Mouse (Mus musculus) neural tube, embryonic 12.5 days (tissue): Measurements from ENCODE around the gene Phgr1. TPM values are rescaled to one million over a fixed set of nuclear protein-coding genes. Genes with fewer than 3 reads are reported as not detected.
A peak's percentile ranks its signal among the peaks of the same experiment; 100 is the strongest.

Source experiments
- ATAC-seq: fragments of 200-750 bp; cut with Nextera tagmentation; 2 replicates; pipeline ENCODE4 v1.8.0; 2017; ENCODE audit warnings: low read depth, mild to moderate bottlenecking, moderate TSS enrichment, moderate library complexity; ENCODE audit not compliant: low FRiP score
- H3K27ac ChIP-seq: fragments of 300-500 bp; sonication (generic); 2 replicates; pipeline ENCODE4 v1.5.1; 2016
- H3K27me3 ChIP-seq: fragments of 300-500 bp; sonication (generic); replicated peaks from 2 replicates; pipeline ENCODE4 v1.6.1; 2016; ENCODE audit warnings: mild to moderate bottlenecking
- H3K36me3 ChIP-seq: fragments of 300-500 bp; sonication (generic); 2 replicates; pipeline ENCODE4 v1.6.1; 2016; ENCODE audit warnings: mild to moderate bottlenecking
- H3K4me1 ChIP-seq: fragments of 300-500 bp; sonication (generic); 2 replicates; pipeline ENCODE4 v1.6.1; 2016
- H3K4me2 ChIP-seq: fragments of 300-500 bp; sonication (generic); replicated peaks from 2 replicates; pipeline ENCODE4 v1.6.1; 2016; ENCODE audit warnings: mild to moderate bottlenecking
- H3K4me3 ChIP-seq: fragments of 300-500 bp; sonication (generic); 2 replicates; pipeline ENCODE4 v1.5.1; 2016
- H3K9ac ChIP-seq: fragments of 300-500 bp; sonication (generic); 2 replicates; pipeline ENCODE4 v1.6.1; 2016; ENCODE audit warnings: mild to moderate bottlenecking
- H3K9me3 ChIP-seq: fragments of 300-500 bp; sonication (generic); 2 replicates; pipeline ENCODE4 v1.6.1; 2016; ENCODE audit warnings: mild to moderate bottlenecking
- WGBS: fragments of 180-500 bp; shearing (Covaris S2); methylation state at CpG from one replicate; pipeline ENCODE4 v1.1.7; 2016; 5-methylcytosine and 5-hydroxymethylcytosine counted together
- polyA plus RNA-seq: library from polyadenylated mRNA; unstranded; fragments of >200 nt; fragmentation: Nextera tagmentation; extraction: Ambion mirVana; gene quantifications from 2 replicates; pipeline ENCODE4 v1.2.1, GENCODE M21; 2016

Gene Phgr1
- polyA plus RNA-seq, 1 experiment from 2014 or later = not detected

- ATAC-seq = no peak
- H3K9me3 ChIP-seq = no peaks in the 10 kb centered on the region
- no peak overlapping the region for H3K4me3 ChIP-seq
- no peak overlapping the region for H3K4me2 ChIP-seq
- H3K4me1 ChIP-seq = no peaks in the 10 kb centered on the region
- H3K9ac ChIP-seq = no peak overlapping the region
- H3K36me3 ChIP-seq = no peaks in the 10 kb centered on the region
- H3K27me3 ChIP-seq = no peaks in the 10 kb centered on the region
- no peak overlapping the region for H3K27ac ChIP-seq
- WGBS = 77% methylated on average over 4 of the region's 4 CpGs
Observed at GRCm38 (mm10) chr2:118806860-118807259, 34.3 kb downstream of the Phgr1 start.

DNA sequence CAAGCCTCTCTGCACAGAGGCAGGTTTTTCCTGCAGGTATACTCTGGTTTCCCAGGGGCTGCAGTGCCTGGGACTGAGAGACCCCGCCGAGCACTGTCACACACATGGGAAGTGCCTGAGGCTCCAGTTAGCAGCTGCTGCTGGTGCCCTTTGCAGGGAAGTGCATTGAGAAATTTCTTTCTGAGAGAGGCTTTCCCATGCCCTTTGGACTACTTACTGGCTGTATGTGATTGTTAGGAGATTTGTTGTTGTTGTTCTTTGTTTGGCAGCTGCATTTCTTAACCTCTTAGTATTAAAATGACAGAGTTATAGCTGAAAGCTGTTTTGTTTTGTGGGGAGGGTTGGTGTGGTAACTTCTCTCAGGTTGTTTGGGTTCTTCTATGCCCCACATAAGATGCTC, 38.3 kb downstream of the Phgr1 start:
- ATAC-seq = no peak
- Histone ChIP-seq H3K36me3 (no peaks in the 10 kb centered on the region), H3K27me3 (no peaks in the 10 kb centered on the region), H3K4me3 (no peak overlapping the region), H3K4me2 (no peak overlapping the region), H3K27ac (no peak overlapping the region), H3K9ac (no peak overlapping the region), H3K4me1 (peaks cover 16% of the 10 kb centered on the region), H3K9me3 (no peaks in the 10 kb centered on the region)
- 35% methylated on average over 2 of the region's 2 CpGs for WGBS

- Histone ChIP-seq H3K9me3 (no peaks in the 10 kb centered on the region), H3K36me3 (peaks cover 3% of the 10 kb centered on the region; the same call in 1 of the 2 replicates), H3K4me2 (no peak overlapping the region), H3K27ac (no peak overlapping the region), H3K27me3 (no peaks in the 10 kb centered on the region), H3K4me1 (peaks cover 18% of the 10 kb centered on the region), H3K4me3 (no peak overlapping the region), H3K9ac (no peak overlapping the region)
- 64% methylated on average over 1 of the region's 1 CpGs for WGBS
- no peak for ATAC-seq
Observed at GRCm38 (mm10) chr2:118812724-118813123, 40.2 kb downstream of the Phgr1 start.

DNA sequence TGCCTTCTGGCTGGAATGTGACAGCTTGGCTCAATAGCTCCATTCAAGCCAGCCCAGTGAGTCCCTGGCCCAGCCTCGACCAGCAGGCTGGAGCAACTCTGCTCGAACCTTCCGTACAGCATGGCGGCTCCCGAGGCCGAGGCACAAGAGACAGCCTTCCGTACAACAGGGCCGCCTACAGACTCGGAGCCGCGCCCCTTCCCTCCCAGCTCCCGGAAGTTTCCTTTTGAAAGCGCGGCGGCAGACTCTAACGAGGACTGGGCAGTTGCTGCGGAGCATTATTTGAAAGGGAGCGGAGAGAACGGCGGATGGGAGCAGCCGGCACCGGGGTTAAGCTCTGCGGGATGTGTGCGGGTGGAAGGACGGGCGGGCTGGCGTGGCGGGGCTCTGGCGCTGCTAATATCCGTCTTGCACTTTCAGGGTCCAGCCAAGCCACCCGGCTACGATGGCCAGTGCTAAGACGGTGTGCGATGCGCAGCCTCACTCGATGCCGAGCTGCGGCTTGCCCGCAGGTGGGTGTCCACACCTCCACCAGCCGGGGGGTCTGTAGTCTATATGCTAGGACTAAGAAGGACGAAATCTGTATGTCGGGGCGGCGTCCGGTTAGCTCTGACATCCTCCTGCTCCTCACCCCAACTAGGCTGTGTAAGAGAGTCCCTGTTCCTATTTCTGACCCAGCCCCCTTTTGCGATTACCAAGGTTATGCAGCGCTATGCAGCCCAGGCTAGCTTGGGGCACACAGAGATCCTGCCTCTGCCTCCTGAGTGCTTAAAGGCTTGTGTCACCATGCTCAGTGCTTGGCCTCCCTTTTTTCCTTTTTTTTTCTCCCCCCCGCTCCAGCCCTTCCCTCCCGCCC, 41.6 kb downstream of the Phgr1 start, which contains the start of gene Knstrn:
Gene Knstrn, plus strand, starts transcription at position 23 of the 856 bp plus-strand sequence.
- Histone ChIP-seq H3K4me3 (peak within 1 kb of the TSS; percentile 71), H3K9ac (peak within 1 kb of the TSS; percentile 73), H3K9me3 (no peaks in the 10 kb centered on the region), H3K27me3 (no peaks in the 10 kb centered on the region), H3K4me2 (peak within 1 kb of the TSS; percentile 94), H3K4me1 (peaks cover 18% of the 10 kb centered on the region), H3K27ac (no peak within 1 kb of the TSS), H3K36me3 (peaks cover 18% of the 10 kb centered on the region)
- 1% methylated on average over 49 of the region's 49 CpGs for WGBS
- ATAC-seq = peak; percentile 98

DNA sequence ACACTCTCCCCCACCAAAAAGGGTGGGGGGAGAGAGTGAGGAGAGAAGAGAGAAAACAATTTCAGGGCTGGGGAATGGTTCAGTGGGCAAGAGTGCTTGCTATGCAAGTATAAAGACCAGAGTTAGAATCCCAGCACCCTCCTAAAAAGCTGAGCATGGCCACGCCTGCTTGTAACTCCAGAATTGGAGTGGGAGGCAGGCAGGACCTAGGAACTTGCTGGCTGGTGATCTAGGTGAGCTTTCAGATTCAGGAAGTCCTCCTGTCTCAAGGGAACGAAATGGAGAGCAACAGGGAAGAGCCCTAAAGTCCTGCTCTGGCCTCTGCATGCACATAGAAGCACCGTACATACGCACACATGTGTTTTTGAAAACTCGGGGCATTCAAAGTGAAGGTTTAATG, 50.2 kb downstream of the Phgr1 start:
- no peaks in the 10 kb centered on the region for H3K9me3 ChIP-seq
- H3K9ac ChIP-seq = no peak overlapping the region
- no peaks in the 10 kb centered on the region for H3K27me3 ChIP-seq
- no peak overlapping the region for H3K4me3 ChIP-seq
- H3K4me2 ChIP-seq = no peak overlapping the region
- no peak for ATAC-seq
- WGBS = 96% methylated on average over 5 of the region's 5 CpGs
- H3K36me3 ChIP-seq = peaks cover 60% of the 10 kb centered on the region
- H3K27ac ChIP-seq = no peak overlapping the region
- no peaks in the 10 kb centered on the region for H3K4me1 ChIP-seq

DNA sequence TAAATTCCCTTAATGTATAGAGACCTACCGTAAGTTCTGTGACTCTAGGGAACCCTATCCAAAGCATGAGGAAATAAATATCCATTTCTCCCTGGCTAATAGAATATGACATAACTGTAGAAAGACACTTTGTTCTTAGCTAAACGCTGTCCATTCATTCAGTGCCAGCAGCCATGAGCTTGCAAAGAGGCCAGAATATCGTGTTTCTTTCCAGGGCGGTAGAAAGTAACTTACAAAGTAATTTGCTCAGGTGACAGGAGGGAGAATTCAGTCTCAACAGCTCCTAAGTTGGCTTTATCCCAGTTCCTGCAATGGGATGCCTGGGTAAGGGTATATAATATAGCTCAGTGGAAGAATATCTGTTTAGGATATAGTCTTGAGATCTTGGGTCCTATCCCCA, 51.8 kb downstream of the Phgr1 start:
- Histone ChIP-seq H3K4me1 (no peaks in the 10 kb centered on the region), H3K4me3 (no peak overlapping the region), H3K9ac (no peak overlapping the region), H3K9me3 (no peaks in the 10 kb centered on the region), H3K4me2 (no peak overlapping the region), H3K27me3 (no peaks in the 10 kb centered on the region), H3K36me3 (peaks cover 52% of the 10 kb centered on the region), H3K27ac (no peak overlapping the region)
- 98% methylated on average over 4 of the region's 4 CpGs for WGBS
- ATAC-seq = no peak

Other genes with a start within 250 kb of the Phgr1 start
- 5.6 and 7.5 TPM in 2 replicates for gene Bmf, start 223.1 kb upstream of the Phgr1 start, polyA plus RNA-seq
- gene Bub1b, start 174.6 kb upstream of the Phgr1 start, polyA plus RNA-seq = 62.9 and 63.6 TPM in 2 replicates
- 4.7 and 5.7 TPM in 2 replicates for gene Pak6, start 109.5 kb upstream of the Phgr1 start, polyA plus RNA-seq
- not detected in 2 replicates for gene Ankrd63, start 68.8 kb upstream of the Phgr1 start, polyA plus RNA-seq
- gene Plcb2, start 44.3 kb upstream of the Phgr1 start, polyA plus RNA-seq = 0.41 and 1.1 TPM in 2 replicates
- gene Inafm2, start 27.0 kb upstream of the Phgr1 start, polyA plus RNA-seq = 25.2 and 25.4 TPM in 2 replicates
- 1.6 and 1.9 TPM in 2 replicates for gene Ccdc9b, start 10.1 kb upstream of the Phgr1 start, polyA plus RNA-seq
- gene Disp2, start 7.0 kb downstream of the Phgr1 start, polyA plus RNA-seq = 21.7 and 24.0 TPM in 2 replicates
- 90.3 and 93.5 TPM in 2 replicates for gene Knstrn, start 41.2 kb downstream of the Phgr1 start, polyA plus RNA-seq
- gene Ivd, start 89.2 kb downstream of the Phgr1 start, polyA plus RNA-seq = 54.1 and 58.5 TPM in 2 replicates
- 8.1 and 8.6 TPM in 2 replicates for gene Bahd1, start 127.6 kb downstream of the Phgr1 start, polyA plus RNA-seq
- 18.3 and 18.4 TPM in 2 replicates for gene Chst14, start 153.7 kb downstream of the Phgr1 start, polyA plus RNA-seq